Mouse (Mus musculus) heart, adult 2 months (tissue): ENCODE measurements around the gene Rnaseh2b.

ENCODE experiments used
- CTCF ChIP-seq: fragments of 200-600 bp; IDR thresholded peaks from 2 replicates; pipeline ENCODE4 v1.8.1; 2022; ENCODE audit warnings: antibody characterized with exemption, mild to moderate bottlenecking, moderate library complexity
- EP300 ChIP-seq: fragments of 200-500 bp; IDR thresholded peaks from 2 replicates; pipeline ENCODE4 v1.6.1; 2011; ENCODE audit warnings: low read depth, low read length, control low read depth; ENCODE audit not compliant: insufficient read depth
- POLR2A ChIP-seq: fragments of 200-500 bp; IDR thresholded peaks from 2 replicates; pipeline ENCODE4 v1.6.1; 2011; ENCODE audit warnings: mild to moderate bottlenecking, low read depth, low read length, control low read depth; ENCODE audit not compliant: insufficient read depth

DNA sequence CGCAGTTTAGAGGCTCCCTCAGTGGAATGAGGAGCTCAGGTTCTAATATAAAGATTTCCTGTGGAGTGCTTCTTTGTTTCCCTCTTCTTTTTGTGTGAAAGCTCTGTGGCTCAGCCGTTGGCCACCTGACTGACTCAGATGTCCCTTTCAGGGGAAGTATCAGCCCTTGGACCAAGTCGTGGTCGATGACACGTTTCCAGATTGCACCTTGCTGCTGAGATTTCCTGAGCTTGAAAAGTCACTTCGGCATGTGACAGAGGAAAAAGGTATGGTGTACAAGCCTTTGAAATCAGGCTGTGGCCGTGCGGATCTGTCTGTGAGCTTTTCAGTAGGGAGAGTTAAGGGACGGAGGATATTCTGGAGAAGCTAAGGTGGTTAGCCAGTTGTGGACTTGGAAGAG lies 61.0 kb downstream of the Rnaseh2b start:
- TF ChIP-seq CTCF, result no peak
- no peak for TF ChIP-seq POLR2A
- no peak for TF ChIP-seq EP300
